Mouse (Mus musculus) cortical plate, adult 2 months (tissue): ENCODE results near the gene Lrrc2.

Experiments used
- CTCF ChIP-seq: fragments of 200-500 bp; IDR thresholded peaks from 2 replicates; pipeline ENCODE4 v1.5.1; 2011; ENCODE audit warnings: mild to moderate bottlenecking, control low read depth, low read length; ENCODE audit not compliant: insufficient read depth; ENCODE audit errors: extremely low read depth
- POLR2A ChIP-seq: fragments of 200-500 bp; IDR thresholded peaks from 2 replicates; pipeline ENCODE4 v1.6.1; 2011; ENCODE audit warnings: mild to moderate bottlenecking, low read length, control low read depth; ENCODE audit not compliant: insufficient read depth; ENCODE audit errors: extremely low read depth

DNA sequence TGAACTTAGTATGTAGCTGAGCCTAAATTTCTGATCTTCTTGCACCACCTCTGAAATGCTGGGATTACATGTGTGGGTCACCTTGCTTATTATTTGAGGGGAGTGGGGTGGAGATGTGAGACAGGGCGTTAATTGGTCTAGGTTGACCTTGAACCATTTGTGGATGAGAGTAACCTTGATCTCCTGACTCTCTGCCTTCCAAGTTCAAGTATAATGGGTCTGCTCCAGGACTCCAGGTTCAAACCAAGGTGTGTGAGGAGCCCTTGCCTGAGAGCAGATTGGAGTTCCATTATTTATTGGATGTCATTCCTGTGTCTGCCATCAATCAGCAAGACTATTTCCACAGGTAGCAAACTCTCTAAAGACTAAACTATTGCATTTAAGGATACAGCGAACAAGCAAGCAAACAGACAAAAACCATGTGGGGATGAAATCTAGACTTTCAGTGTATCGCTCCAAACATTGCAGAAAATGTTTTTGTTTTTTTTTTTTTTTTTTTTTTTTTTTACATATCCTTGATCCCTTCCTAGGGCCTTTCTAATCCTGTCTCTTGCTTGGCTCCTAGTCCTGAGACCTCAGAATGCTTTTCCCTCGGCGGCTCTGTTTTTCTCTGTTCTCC lies 1.7 kb downstream of the Lrrc2 start:
- TF ChIP-seq CTCF: no peak
- no peak for TF ChIP-seq POLR2A
